Mouse (Mus musculus): ENCODE results near the gene Rps28. TPM values are rescaled to one million over a fixed set of nuclear protein-coding genes. Genes with fewer than 3 reads are reported as not detected.
A peak's percentile ranks its signal among the peaks of the same experiment; 100 is the strongest.

Gene Rps28
- total and polyA plus RNA-seq, 2 experiments = 275 to 500 TPM

DNA sequence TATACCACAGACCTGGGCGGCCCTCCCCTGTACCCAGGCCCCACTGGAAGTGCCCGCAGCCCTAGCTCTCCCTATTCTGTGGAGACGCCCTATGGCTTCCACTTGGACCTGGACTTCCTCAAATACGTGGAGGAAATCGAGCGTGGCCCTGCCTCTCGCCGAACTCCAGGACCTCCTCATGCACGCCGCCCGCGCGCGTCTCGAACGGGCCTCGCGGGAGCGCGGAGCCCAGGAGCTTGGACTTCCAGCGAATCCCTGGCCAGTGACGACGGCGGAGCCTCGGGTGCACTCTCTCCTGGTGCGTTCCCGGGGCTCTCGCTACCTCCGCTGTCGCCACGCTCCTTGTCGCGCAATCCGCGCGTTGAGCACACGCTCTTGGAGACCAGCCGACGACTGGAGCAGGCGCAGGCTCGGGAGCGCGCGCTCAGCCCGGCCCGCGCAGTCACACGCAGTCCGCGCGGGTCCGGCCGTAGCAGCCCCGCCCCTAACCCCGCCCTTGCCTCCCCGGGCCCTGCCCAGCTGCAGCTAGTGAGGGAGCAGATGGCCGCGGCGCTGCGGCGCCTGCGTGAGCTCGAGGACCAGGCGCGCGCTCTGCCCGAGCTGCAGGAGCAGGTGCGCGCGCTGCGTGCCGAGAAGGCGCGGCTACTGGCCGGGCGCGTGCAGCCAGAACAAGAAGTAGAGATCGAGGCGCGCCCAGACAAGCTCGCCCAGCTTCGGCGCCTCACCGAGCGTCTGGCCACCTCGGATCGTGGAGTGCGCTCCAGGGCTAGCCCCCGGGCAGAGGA is 7.0 kb downstream of the Rps28 start:
- peak; percentile 81 for DNase-seq (ENCODE audit: extremely low read depth, low read depth, low spot score)
- under 1% methylated on average over 89 of the region's 89 CpGs for WGBS

GRCm38 (mm10) chr17:33816612-33817011 is 7.8 kb downstream of the Rps28 start:
- peak overlapping the region; percentile 73 for H3K4me3 ChIP-seq (ENCODE audit: insufficient read depth, low read depth, low read length)
- WGBS = 66% methylated on average over 5 of the region's 5 CpGs
- peaks cover 8% of the 10 kb centered on the region for H3K4me1 ChIP-seq (ENCODE audit: control insufficient read depth, insufficient read depth, low read length)
- DNase-seq (ENCODE audit: extremely low read depth, low read depth, low spot score) = no peak
- peak overlapping the region; percentile 83 for H3K27ac ChIP-seq (replicated peaks; ENCODE audit: insufficient read depth, low read depth, low read length)
- TF ChIP-seq POLR2A (IDR thresholded peaks at IDR 0.05; ENCODE audit: extremely low read depth, insufficient read depth, low read length) (no peak), CTCF (IDR thresholded peaks at IDR 0.05; ENCODE audit: low read depth, low read length) (no peak)
- H3K36me3 ChIP-seq (ENCODE audit: control insufficient read depth, insufficient read depth, low read length) = peaks cover 5% of the 10 kb centered on the region
- H3K27me3 ChIP-seq (ENCODE audit: control insufficient read depth, insufficient read depth, low read length) = no peaks in the 10 kb centered on the region
- H3K9ac ChIP-seq (ENCODE audit: low read depth, low read length) = peak overlapping the region; percentile 90; the same call in 1 of the 2 replicates
- H3K79me2 ChIP-seq (ENCODE audit: control insufficient read depth, insufficient read depth, low read length) = no peaks in the 10 kb centered on the region

More for the DNA sequence above, 7.0 kb downstream of the Rps28 start:
- Histone ChIP-seq H3K27ac (replicated peaks; ENCODE audit: insufficient read depth, low read depth, low read length) (peak overlapping the region; percentile 83), H3K27me3 (ENCODE audit: control insufficient read depth, insufficient read depth, low read length) (no peaks in the 10 kb centered on the region), H3K36me3 (ENCODE audit: control insufficient read depth, insufficient read depth, low read length) (peaks cover 13% of the 10 kb centered on the region), H3K4me3 (ENCODE audit: insufficient read depth, low read depth, low read length) (peak overlapping the region; percentile 73), H3K4me1 (ENCODE audit: control insufficient read depth, insufficient read depth, low read length) (peaks cover 8% of the 10 kb centered on the region), H3K9ac (ENCODE audit: low read depth, low read length) (peak overlapping the region; percentile 90), H3K79me2 (ENCODE audit: control insufficient read depth, insufficient read depth, low read length) (no peaks in the 10 kb centered on the region)
- TF ChIP-seq CTCF (IDR thresholded peaks at IDR 0.05; ENCODE audit: low read depth, low read length) (no peak), POLR2A (IDR thresholded peaks at IDR 0.05; ENCODE audit: extremely low read depth, insufficient read depth, low read length) (peak; percentile 79)

GRCm38 (mm10) chr17:33815399-33815798 is 9.0 kb downstream of the Rps28 start:
- WGBS = 86% methylated on average over 6 of the region's 6 CpGs
- Histone ChIP-seq H3K27ac (replicated peaks; ENCODE audit: insufficient read depth, low read depth, low read length) (no peak overlapping the region), H3K4me1 (ENCODE audit: control insufficient read depth, insufficient read depth, low read length) (peaks cover 8% of the 10 kb centered on the region)

GRCm38 (mm10) chr17:33812990-33813389 is 11.4 kb downstream of the Rps28 start:
- H3K4me3 ChIP-seq (ENCODE audit: insufficient read depth, low read depth, low read length) = no peak overlapping the region
- TF ChIP-seq POLR2A (IDR thresholded peaks at IDR 0.05; ENCODE audit: extremely low read depth, insufficient read depth, low read length) (no peak), CTCF (IDR thresholded peaks at IDR 0.05; ENCODE audit: low read depth, low read length) (no peak)

More at GRCm38 (mm10) chr17:33815399-33815798, 9.0 kb downstream of the Rps28 start:
- Histone ChIP-seq H3K27me3 (ENCODE audit: control insufficient read depth, insufficient read depth, low read length) (no peaks in the 10 kb centered on the region), H3K36me3 (ENCODE audit: control insufficient read depth, insufficient read depth, low read length) (no peaks in the 10 kb centered on the region), H3K79me2 (ENCODE audit: control insufficient read depth, insufficient read depth, low read length) (no peaks in the 10 kb centered on the region), H3K4me3 (ENCODE audit: insufficient read depth, low read depth, low read length) (no peak overlapping the region), H3K9ac (ENCODE audit: low read depth, low read length) (no peak overlapping the region)
- TF ChIP-seq CTCF (IDR thresholded peaks at IDR 0.05; ENCODE audit: low read depth, low read length) (no peak), POLR2A (IDR thresholded peaks at IDR 0.05; ENCODE audit: extremely low read depth, insufficient read depth, low read length) (no peak)
- no peak for DNase-seq (ENCODE audit: extremely low read depth, low read depth, low spot score)

DNA sequence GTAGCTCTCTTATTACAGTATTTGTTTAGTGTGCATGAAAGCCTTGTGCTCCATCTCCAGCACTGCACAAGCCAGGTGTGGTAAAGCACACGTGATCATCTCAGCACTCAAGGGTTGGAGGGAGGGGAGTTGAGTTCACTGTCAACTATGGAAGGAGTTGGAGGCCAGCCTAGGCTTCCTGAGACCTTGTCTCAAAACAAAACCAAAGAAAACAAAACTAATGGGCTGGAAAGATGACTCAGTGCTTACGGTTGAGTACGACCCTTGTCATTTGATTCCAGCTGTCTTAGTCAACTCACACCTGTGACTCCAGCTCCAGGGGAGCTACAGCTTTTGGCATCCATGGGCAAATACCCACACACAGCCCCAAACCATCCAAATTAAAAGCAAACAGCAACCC is 11.9 kb downstream of the Rps28 start:
- WGBS = 60% methylated on average over 3 of the region's 3 CpGs
- Histone ChIP-seq H3K4me3 (ENCODE audit: insufficient read depth, low read depth, low read length) (no peak overlapping the region), H3K27ac (replicated peaks; ENCODE audit: insufficient read depth, low read depth, low read length) (peak overlapping the region; percentile 70), H3K9ac (ENCODE audit: low read depth, low read length) (no peak overlapping the region), H3K36me3 (ENCODE audit: control insufficient read depth, insufficient read depth, low read length) (no peaks in the 10 kb centered on the region), H3K79me2 (ENCODE audit: control insufficient read depth, insufficient read depth, low read length) (no peaks in the 10 kb centered on the region), H3K4me1 (ENCODE audit: control insufficient read depth, insufficient read depth, low read length) (peaks cover 2% of the 10 kb centered on the region; the same call in 1 of the 2 replicates), H3K27me3 (ENCODE audit: control insufficient read depth, insufficient read depth, low read length) (no peaks in the 10 kb centered on the region)
- no peak for DNase-seq (ENCODE audit: extremely low read depth, low read depth, low spot score)
- TF ChIP-seq CTCF (IDR thresholded peaks at IDR 0.05; ENCODE audit: low read depth, low read length) = no peak
- no peak for TF ChIP-seq POLR2A (IDR thresholded peaks at IDR 0.05; ENCODE audit: extremely low read depth, insufficient read depth, low read length)

More at GRCm38 (mm10) chr17:33812990-33813389, 11.4 kb downstream of the Rps28 start:
- Histone ChIP-seq H3K36me3 (ENCODE audit: control insufficient read depth, insufficient read depth, low read length) (no peaks in the 10 kb centered on the region), H3K4me1 (ENCODE audit: control insufficient read depth, insufficient read depth, low read length) (peaks cover 3% of the 10 kb centered on the region), H3K9ac (ENCODE audit: low read depth, low read length) (no peak overlapping the region), H3K27ac (replicated peaks; ENCODE audit: insufficient read depth, low read depth, low read length) (peak overlapping the region; percentile 70), H3K79me2 (ENCODE audit: control insufficient read depth, insufficient read depth, low read length) (no peaks in the 10 kb centered on the region), H3K27me3 (ENCODE audit: control insufficient read depth, insufficient read depth, low read length) (no peaks in the 10 kb centered on the region)
- 61% methylated on average over 4 of the region's 4 CpGs for WGBS
- DNase-seq (ENCODE audit: extremely low read depth, low read depth, low spot score) = no peak

GRCm38 (mm10) chr17:33811142-33811516 is 13.2 kb downstream of the Rps28 start:
- H3K79me2 ChIP-seq (ENCODE audit: control insufficient read depth, insufficient read depth, low read length) = no peaks in the 10 kb centered on the region
- DNase-seq (ENCODE audit: extremely low read depth, low read depth, low spot score) = no peak
- TF ChIP-seq CTCF (IDR thresholded peaks at IDR 0.05; ENCODE audit: low read depth, low read length) = no peak
- TF ChIP-seq POLR2A (IDR thresholded peaks at IDR 0.05; ENCODE audit: extremely low read depth, insufficient read depth, low read length) = no peak
- peak overlapping the region; percentile 44 for H3K4me3 ChIP-seq (ENCODE audit: insufficient read depth, low read depth, low read length)
- H3K27me3 ChIP-seq (ENCODE audit: control insufficient read depth, insufficient read depth, low read length) = no peaks in the 10 kb centered on the region
- H3K27ac ChIP-seq (replicated peaks; ENCODE audit: insufficient read depth, low read depth, low read length) = peak overlapping the region; percentile 85
- H3K36me3 ChIP-seq (ENCODE audit: control insufficient read depth, insufficient read depth, low read length) = no peaks in the 10 kb centered on the region
- H3K4me1 ChIP-seq (ENCODE audit: control insufficient read depth, insufficient read depth, low read length) = peaks cover 4% of the 10 kb centered on the region; the same call in 1 of the 2 replicates
- H3K9ac ChIP-seq (ENCODE audit: low read depth, low read length) = peak overlapping the region; percentile 66
- WGBS = 30% methylated on average over 7 of the region's 7 CpGs
